Mouse (Mus musculus) liver, embryonic 11.5 days (tissue): ENCODE measurements at regions not wholly inside any gene's neighbourhood (a gene's known extent, or its start where the extent isn't known, plus 50 kb on each side); places are given as distances from the start of the nearest gene placed in this dataset.

Source experiments
- ATAC-seq: fragments of 200-750 bp; cut with Nextera tagmentation; replicated peaks from 2 replicates; pipeline ENCODE4 v1.8.0; 2017; ENCODE audit warnings: moderate number of reproducible peaks, mild to moderate bottlenecking, moderate TSS enrichment, moderate library complexity; ENCODE audit not compliant: low FRiP score
- DNase-seq: peaks from one replicate; pipeline ENCODE4 v3.0.0-alpha.2; 2017; ENCODE audit warnings: low spot score
- H3K27ac ChIP-seq: fragments of 300-500 bp; sonication (generic); 2 replicates; pipeline ENCODE4 v1.5.1; 2014; ENCODE audit warnings: mild to moderate bottlenecking, low read depth, low read length, control low read depth
- H3K27me3 ChIP-seq: fragments of 300-500 bp; sonication (generic); replicated peaks from 2 replicates; pipeline ENCODE4 v1.6.1; 2014; ENCODE audit warnings: low read length, mixed read lengths; ENCODE audit not compliant: control insufficient read depth, insufficient read depth
- H3K36me3 ChIP-seq: fragments of 300-500 bp; sonication (generic); 2 replicates; pipeline ENCODE4 v1.6.1; 2014; ENCODE audit warnings: mild to moderate bottlenecking, low read length, moderate library complexity, mixed read lengths; ENCODE audit not compliant: control insufficient read depth, insufficient read depth
- H3K4me1 ChIP-seq: fragments of 300-500 bp; sonication (generic); replicated peaks from 2 replicates; pipeline ENCODE4 v1.6.1; 2014; ENCODE audit warnings: low read length, mixed read lengths; ENCODE audit not compliant: control insufficient read depth, insufficient read depth
- H3K4me2 ChIP-seq: fragments of 300-500 bp; sonication (generic); 2 replicates; pipeline ENCODE4 v1.6.1; 2014; ENCODE audit warnings: mild to moderate bottlenecking, control low read depth, moderate library complexity
- H3K4me3 ChIP-seq: fragments of 300-500 bp; sonication (generic); 2 replicates; pipeline ENCODE4 v1.5.1; 2014; ENCODE audit warnings: low read depth, low read length, control low read depth
- H3K9ac ChIP-seq: fragments of 300-500 bp; sonication (generic); 2 replicates; pipeline ENCODE4 v1.6.1; 2014; ENCODE audit warnings: low read depth, low read length, control low read depth
- H3K9me3 ChIP-seq: fragments of 300-500 bp; sonication (generic); 2 replicates; pipeline ENCODE4 v1.6.1; 2016; ENCODE audit warnings: low read length, inconsistent platforms, mixed read lengths; ENCODE audit not compliant: control insufficient read depth
- WGBS: fragments of 180-500 bp; shearing (Covaris S2); extraction: QIAGEN DNeasy Blood & Tissue Kit; methylation state at CpG from one replicate; pipeline ENCODE4 v1.1.7; 2014; 5-methylcytosine and 5-hydroxymethylcytosine counted together

DNA sequence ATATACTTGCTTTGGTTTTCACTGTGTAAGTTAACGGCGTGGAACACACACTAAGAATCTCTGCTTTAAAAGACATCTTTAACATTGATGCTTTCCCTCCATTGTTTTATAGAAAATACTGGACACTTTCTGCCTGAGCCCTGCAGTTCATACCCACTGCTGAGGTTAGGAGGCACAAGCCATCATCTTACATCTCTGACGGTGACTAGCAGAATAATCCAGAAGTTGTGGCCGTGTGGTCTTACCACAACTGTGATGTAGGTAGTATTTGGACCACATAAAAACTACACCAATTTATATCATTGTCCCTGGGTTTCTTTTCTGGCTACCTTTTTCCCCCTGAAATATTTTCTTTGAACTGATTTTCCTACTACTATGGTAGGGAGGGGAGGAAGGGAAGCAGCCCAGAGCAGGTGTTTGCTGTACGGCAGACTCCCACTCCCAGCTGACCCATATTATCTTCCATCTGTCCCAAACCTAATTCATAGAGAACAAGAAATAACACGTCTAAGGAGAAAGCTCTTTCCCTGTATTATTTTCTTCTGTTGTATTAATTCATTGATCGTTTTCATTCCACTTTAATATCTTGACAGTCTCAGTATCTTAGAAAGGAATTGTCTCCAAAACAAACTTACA, 180.1 kb upstream of the Atp2b1 start:
- no peak overlapping the region for H3K9ac ChIP-seq
- WGBS = 84% methylated on average over 7 of the region's 7 CpGs

DNA sequence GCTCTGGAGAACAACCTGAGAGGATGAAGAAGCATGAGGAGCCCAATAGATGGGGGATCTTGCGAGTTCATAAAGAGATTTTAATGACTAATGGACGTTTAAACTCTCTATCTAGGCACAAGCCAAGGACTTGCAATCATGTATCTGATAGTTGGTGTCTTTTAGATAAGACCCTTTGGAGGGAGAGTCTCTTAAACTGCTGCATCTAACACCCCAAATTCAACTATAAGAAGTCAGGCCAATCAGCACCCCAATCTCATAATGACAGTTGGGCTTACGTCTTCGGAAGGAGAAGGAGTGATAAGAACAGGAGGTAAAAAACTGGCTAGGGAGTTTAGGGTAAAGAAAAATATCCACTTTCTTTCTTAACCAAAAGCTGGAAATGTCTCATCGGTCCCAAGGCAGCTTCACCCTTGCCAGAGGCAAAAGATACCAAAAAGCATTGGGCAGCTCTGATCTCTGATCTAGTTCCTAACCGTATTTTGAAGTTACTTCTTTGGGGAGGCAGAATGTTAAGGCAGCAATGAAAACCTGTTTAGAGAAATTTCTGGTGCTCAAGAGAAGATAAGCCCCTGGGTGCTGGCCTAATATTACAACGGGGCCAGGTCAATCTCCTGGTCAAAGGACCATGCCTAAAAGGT, 173.6 kb upstream of the Atp2b1 start:
- no peaks in the 10 kb centered on the region for H3K4me1 ChIP-seq
- H3K27ac ChIP-seq = no peak overlapping the region
- 73% methylated on average over 7 of the region's 7 CpGs for WGBS
- no peak overlapping the region for H3K4me3 ChIP-seq
- H3K36me3 ChIP-seq = no peaks in the 10 kb centered on the region
- no peak for DNase-seq
- no peak overlapping the region for H3K4me2 ChIP-seq
- no peak overlapping the region for H3K9ac ChIP-seq
- no peaks in the 10 kb centered on the region for H3K9me3 ChIP-seq
- ATAC-seq = no peak
- H3K27me3 ChIP-seq = no peaks in the 10 kb centered on the region

More for the DNA sequence above, 180.1 kb upstream of the Atp2b1 start:
- Histone ChIP-seq H3K4me1 (no peaks in the 10 kb centered on the region), H3K27me3 (no peaks in the 10 kb centered on the region), H3K9me3 (no peaks in the 10 kb centered on the region), H3K4me3 (no peak overlapping the region), H3K36me3 (no peaks in the 10 kb centered on the region), H3K27ac (no peak overlapping the region), H3K4me2 (no peak overlapping the region)
- DNase-seq (no peak), ATAC-seq (no peak)

DNA sequence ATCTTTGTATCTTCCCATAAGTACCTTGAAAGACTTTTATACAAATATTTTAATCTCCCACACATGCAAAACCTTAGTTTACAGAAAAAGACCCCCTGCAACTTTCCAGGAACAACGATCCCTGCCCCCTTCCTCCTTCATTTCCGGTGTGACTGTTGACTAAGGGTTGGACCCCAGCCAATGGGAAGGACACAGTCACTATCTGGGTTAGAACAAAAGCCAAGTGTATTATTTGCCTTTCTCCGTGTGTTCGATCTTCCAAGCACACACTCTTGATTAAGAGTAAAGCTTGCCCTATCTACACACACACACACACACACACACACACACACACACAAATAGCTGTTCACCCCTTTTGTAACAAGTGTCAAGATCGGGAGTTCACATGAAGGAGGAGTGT, 172.8 kb upstream of the Atp2b1 start:
- H3K4me2 ChIP-seq = no peak overlapping the region
- no peak for DNase-seq
- H3K9ac ChIP-seq = no peak overlapping the region
- no peaks in the 10 kb centered on the region for H3K9me3 ChIP-seq
- ATAC-seq = 0 out of 2 replicates have a peak, but pooled peaks have one; percentile 37
- WGBS = 44% methylated on average over 5 of the region's 5 CpGs
- H3K27me3 ChIP-seq = no peaks in the 10 kb centered on the region
- no peaks in the 10 kb centered on the region for H3K4me1 ChIP-seq
- H3K27ac ChIP-seq = no peak overlapping the region
- H3K36me3 ChIP-seq = no peaks in the 10 kb centered on the region
- no peak overlapping the region for H3K4me3 ChIP-seq

DNA sequence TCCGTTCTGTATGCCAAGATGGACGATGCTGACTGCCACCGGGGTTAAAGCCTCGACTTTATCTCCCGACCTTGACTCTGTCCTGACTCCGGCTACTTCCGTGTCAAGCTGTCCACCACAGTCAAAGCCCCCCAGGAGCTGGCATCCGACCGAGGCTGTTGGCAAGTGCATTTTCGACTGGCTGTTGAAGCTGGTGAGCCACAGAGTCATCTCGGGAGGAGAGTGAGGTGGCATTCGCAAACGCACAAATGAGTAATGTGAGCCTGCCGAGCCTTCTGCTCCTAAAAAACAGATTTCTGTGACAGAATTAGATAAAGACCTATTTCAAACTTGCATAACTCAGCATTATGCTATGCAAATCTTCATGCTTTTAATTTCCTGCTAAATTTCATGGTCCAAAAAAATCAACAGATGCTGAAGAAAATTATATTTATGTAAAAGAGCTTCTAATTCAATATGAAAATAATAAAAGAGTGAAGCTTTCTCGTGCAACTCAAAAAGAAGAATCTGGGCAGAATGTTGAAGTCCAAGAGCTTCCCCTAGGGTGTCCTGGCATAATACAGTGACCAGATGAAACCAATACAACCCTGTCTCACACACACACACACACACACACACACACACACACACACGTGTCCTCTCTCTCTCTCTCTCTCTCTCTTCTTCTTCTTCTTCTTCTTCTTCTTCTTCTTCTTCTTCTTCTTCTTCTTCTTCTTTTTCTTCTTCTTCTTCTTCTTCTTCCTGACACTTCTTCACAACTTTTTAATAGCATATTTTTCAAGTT, 171.2 kb upstream of the Atp2b1 start:
- no peaks in the 10 kb centered on the region for H3K27me3 ChIP-seq
- DNase-seq = no peak
- H3K4me3 ChIP-seq = no peak overlapping the region
- H3K27ac ChIP-seq = no peak overlapping the region
- WGBS = 61% methylated on average over 16 of the region's 16 CpGs
- no peak overlapping the region for H3K9ac ChIP-seq
- no peaks in the 10 kb centered on the region for H3K4me1 ChIP-seq
- 0 out of 2 replicates have a peak, but pooled peaks have one; percentile 34 for ATAC-seq
- no peaks in the 10 kb centered on the region for H3K9me3 ChIP-seq
- peak overlapping the region; percentile 13; the same call in 1 of the 2 replicates for H3K4me2 ChIP-seq
- no peaks in the 10 kb centered on the region for H3K36me3 ChIP-seq

DNA sequence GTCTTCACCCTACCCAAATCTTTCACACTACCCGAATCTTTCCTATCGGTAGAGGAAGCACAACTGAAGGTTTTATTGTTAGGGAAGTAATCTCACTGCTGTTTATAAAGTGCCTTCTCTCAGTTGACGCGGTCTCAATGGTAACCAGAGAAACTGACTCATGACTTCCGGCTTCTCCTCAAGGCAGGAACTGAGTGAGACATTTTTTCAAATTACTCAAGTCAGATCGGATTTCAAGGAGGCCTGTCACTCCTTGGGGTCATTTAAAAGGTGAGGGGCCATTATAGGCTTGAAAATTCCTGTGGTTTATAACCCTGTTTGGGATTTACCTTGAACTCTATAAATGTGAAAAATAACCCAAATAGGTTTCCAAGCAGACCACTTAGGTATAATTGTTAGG, 170.0 kb upstream of the Atp2b1 start:
- no peaks in the 10 kb centered on the region for H3K9me3 ChIP-seq
- no peak overlapping the region for H3K9ac ChIP-seq
- H3K27ac ChIP-seq = no peak overlapping the region
- WGBS = 21% methylated on average over 6 of the region's 6 CpGs
- ATAC-seq (no peak; the same call in 1 of the 2 replicates), DNase-seq (no peak)
- H3K4me1 ChIP-seq = no peaks in the 10 kb centered on the region
- no peaks in the 10 kb centered on the region for H3K27me3 ChIP-seq
- H3K4me3 ChIP-seq = no peak overlapping the region
- H3K36me3 ChIP-seq = no peaks in the 10 kb centered on the region
- H3K4me2 ChIP-seq = no peak overlapping the region

DNA sequence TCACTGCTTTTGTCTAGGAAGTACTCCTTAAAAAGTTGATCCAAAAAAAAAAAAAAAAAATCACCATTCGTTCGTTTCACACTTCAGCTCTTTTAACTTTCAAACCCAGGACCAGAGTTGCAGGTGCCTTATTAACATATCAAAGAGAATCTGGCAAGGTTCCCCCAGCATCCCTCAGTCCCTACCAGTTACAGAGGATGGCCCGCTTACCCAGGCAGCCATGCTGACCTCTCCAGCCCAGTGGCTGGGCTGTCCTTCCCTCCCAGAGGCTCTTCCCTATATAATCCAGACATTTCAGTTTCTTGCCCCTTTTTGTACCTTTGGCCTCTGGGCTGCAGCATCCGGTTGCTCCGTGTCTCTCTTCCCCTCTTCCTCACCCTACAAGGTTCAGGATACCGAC, 169.5 kb upstream of the Atp2b1 start:
- Histone ChIP-seq H3K27me3 (no peaks in the 10 kb centered on the region), H3K27ac (no peak overlapping the region), H3K4me1 (no peaks in the 10 kb centered on the region), H3K9ac (no peak overlapping the region), H3K36me3 (no peaks in the 10 kb centered on the region), H3K9me3 (no peaks in the 10 kb centered on the region), H3K4me3 (no peak overlapping the region), H3K4me2 (no peak overlapping the region)
- no peak for DNase-seq
- WGBS = 33% methylated on average over 6 of the region's 6 CpGs
- ATAC-seq = no peak

DNA sequence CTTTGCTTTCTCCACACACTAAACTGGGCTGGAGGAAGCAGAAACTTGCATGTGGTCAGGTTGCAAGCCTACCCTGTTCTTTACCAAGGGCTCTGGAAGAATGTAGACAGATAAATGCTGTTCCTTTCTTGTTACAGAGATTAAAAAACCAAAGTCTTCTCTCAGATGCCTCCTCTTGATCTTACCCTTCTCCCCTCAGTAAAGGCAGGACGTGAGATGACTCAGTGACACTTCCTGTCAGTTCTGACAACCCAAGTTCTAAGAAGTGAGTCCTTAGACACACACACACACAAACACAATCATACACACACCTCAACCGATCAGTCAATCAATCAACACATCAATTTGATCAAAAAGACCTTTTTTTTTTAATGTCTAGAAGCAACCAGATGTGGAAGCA, 168.8 kb upstream of the Atp2b1 start:
- WGBS = 54% methylated on average over 2 of the region's 2 CpGs
- no peak overlapping the region for H3K9ac ChIP-seq
- H3K4me1 ChIP-seq = no peaks in the 10 kb centered on the region
- H3K27ac ChIP-seq = no peak overlapping the region
- H3K4me3 ChIP-seq = no peak overlapping the region
- H3K4me2 ChIP-seq = no peak overlapping the region
- H3K36me3 ChIP-seq = no peaks in the 10 kb centered on the region
- H3K9me3 ChIP-seq = no peaks in the 10 kb centered on the region
- H3K27me3 ChIP-seq = no peaks in the 10 kb centered on the region
- ATAC-seq (no peak), DNase-seq (no peak)

DNA sequence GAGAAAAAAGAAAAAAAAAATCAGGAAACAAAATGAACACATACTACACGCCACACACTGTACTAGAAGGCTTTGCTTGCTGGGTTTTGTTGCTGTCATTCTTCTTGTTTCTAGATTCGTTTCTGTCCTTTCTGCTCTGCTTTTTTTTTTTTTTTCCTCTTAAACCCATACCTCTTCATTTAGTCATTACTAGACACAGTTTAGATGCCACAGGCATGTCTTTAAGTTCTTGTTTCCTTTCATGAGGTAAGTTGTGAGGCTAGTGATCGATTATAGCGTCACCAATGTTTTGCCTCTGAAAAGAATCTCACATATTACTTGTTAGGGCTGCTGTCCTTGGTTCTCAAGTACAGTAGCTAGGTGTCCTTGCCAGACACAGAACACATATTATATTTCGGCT, 168.3 kb upstream of the Atp2b1 start:
- Histone ChIP-seq H3K9ac (no peak overlapping the region), H3K9me3 (no peaks in the 10 kb centered on the region), H3K4me1 (no peaks in the 10 kb centered on the region), H3K4me2 (no peak overlapping the region), H3K27me3 (no peaks in the 10 kb centered on the region), H3K4me3 (no peak overlapping the region), H3K27ac (no peak overlapping the region), H3K36me3 (no peaks in the 10 kb centered on the region)
- ATAC-seq = no peak
- DNase-seq = no peak
- 80% methylated on average over 5 of the region's 5 CpGs for WGBS
